Mouse (Mus musculus) liver, embryonic 14.5 days (tissue): ENCODE measurements at regions not wholly inside any gene's neighbourhood (a gene's known extent, or its start where the extent isn't known, plus 50 kb on each side); places are given as distances from the start of the nearest gene placed in this dataset.

Experiments
- ATAC-seq: fragments of 200-750 bp; cut with Nextera tagmentation; 2 replicates; pipeline ENCODE4 v1.8.0; 2017; ENCODE audit warnings: moderate number of reproducible peaks, mild to moderate bottlenecking, moderate library complexity; ENCODE audit not compliant: insufficient read depth
- DNase-seq, 3 experiments: peaks; one replicate each; pipeline ENCODE4 v3.0.0-alpha.2; 2012 to 2013; ENCODE audit warnings: low read depth in 3 of 3, low spot score in 3 of 3
- H3K27ac ChIP-seq: fragments of 300-500 bp; sonication (generic); 2 replicates; pipeline ENCODE4 v1.5.1; 2014; ENCODE audit warnings: moderate library complexity, mild to moderate bottlenecking, control low read depth, inconsistent platforms
- H3K27me3 ChIP-seq: fragments of 300-500 bp; sonication (generic); 2 replicates; pipeline ENCODE4 v1.6.1; 2014; ENCODE audit warnings: mild to moderate bottlenecking, low read length, moderate library complexity; ENCODE audit not compliant: control insufficient read depth, insufficient read depth
- H3K36me3 ChIP-seq: fragments of 300-500 bp; sonication (generic); replicated peaks from 2 replicates; pipeline ENCODE4 v1.6.1; 2014; ENCODE audit warnings: low read depth; ENCODE audit not compliant: control insufficient read depth, insufficient read depth
- H3K4me1 ChIP-seq, 2 experiments: fragments of 200-500 bp in 1 of 2; fragments of 300-500 bp in 1 of 2; sonication (generic) in 1 of 2; replicated peaks; 2 replicates each; pipeline ENCODE4 v1.6.1; 2012 to 2014; ENCODE audit warnings: antibody characterized with exemption in 1 of 2, inconsistent platforms in 1 of 2, low read length in 1 of 2; ENCODE audit not compliant: control insufficient read depth in 2 of 2, insufficient read depth in 2 of 2
- H3K4me2 ChIP-seq: fragments of 300-500 bp; sonication (generic); 2 replicates; pipeline ENCODE4 v1.6.1; 2014; ENCODE audit warnings: low read depth, mild to moderate bottlenecking, control low read depth, moderate library complexity
- H3K4me3 ChIP-seq, 2 experiments: fragments of 200-500 bp in 1 of 2; fragments of 300-500 bp in 1 of 2; sonication (generic) in 1 of 2; 2 replicates each; pipeline ENCODE4 v1.5.1; 2012 to 2014; ENCODE audit warnings: low read depth in 2 of 2, low read length in 2 of 2, mild to moderate bottlenecking in 2 of 2, control low read depth in 1 of 2, inconsistent platforms in 1 of 2, moderate library complexity in 1 of 2; ENCODE audit not compliant: insufficient read depth in 1 of 2
- H3K9ac ChIP-seq: fragments of 300-500 bp; sonication (generic); replicated peaks from 2 replicates; pipeline ENCODE4 v1.6.1; 2014; ENCODE audit warnings: mild to moderate bottlenecking, control low read depth, moderate library complexity
- H3K9me3 ChIP-seq: fragments of 300-500 bp; sonication (generic); 2 replicates; pipeline ENCODE4 v1.6.1; 2016; ENCODE audit warnings: low read length, mixed read lengths; ENCODE audit not compliant: control insufficient read depth
- CTCF ChIP-seq: IDR thresholded peaks from 2 replicates; pipeline ENCODE4 v1.5.1; 2016; ENCODE audit warnings: antibody characterized with exemption, low read depth, control low read depth
- EP300 ChIP-seq: IDR thresholded peaks from 2 replicates; pipeline ENCODE4 v1.6.1; 2016; ENCODE audit warnings: antibody characterized with exemption, low read depth
- WGBS: fragments of 180-500 bp; shearing (Covaris S2); extraction: QIAGEN DNeasy Blood & Tissue Kit; methylation state at CpG from one replicate; pipeline ENCODE4 v1.1.7; 2014; ENCODE audit not compliant: insufficient replicate concordance; 5-methylcytosine and 5-hydroxymethylcytosine counted together

- H3K4me2 ChIP-seq: no peak overlapping the region
- H3K27ac ChIP-seq: no peak overlapping the region
- no peaks in the 10 kb centered on the region for H3K27me3 ChIP-seq
- H3K9me3 ChIP-seq: no peaks in the 10 kb centered on the region
- no peak for ATAC-seq
- H3K36me3 ChIP-seq: no peaks in the 10 kb centered on the region
- no peaks in the 10 kb centered on the region for H3K4me1 ChIP-seq
- H3K9ac ChIP-seq: no peak overlapping the region
- TF ChIP-seq CTCF (no peak), EP300 (no peak)
- WGBS: 64% methylated on average over 6 of the region's 6 CpGs
- no peak for DNase-seq
- no peak overlapping the region for H3K4me3 ChIP-seq
These were observed 113.0 kb upstream of the Slc35f1 start for GRCm38 (mm10) chr10:52577383-52577782.

GRCm38 (mm10) chr10:52577795-52578194, 112.5 kb upstream of the Slc35f1 start:
- H3K27ac ChIP-seq: no peak overlapping the region
- no peak for DNase-seq
- no peak for ATAC-seq
- WGBS: 48% methylated on average over 3 of the region's 3 CpGs
- no peaks in the 10 kb centered on the region for H3K9me3 ChIP-seq
- no peaks in the 10 kb centered on the region for H3K4me1 ChIP-seq
- no peak overlapping the region for H3K9ac ChIP-seq
- H3K4me2 ChIP-seq: no peak overlapping the region
- H3K36me3 ChIP-seq: no peaks in the 10 kb centered on the region
- no peak overlapping the region for H3K4me3 ChIP-seq
- TF ChIP-seq EP300 (no peak), CTCF (no peak)
- H3K27me3 ChIP-seq: no peaks in the 10 kb centered on the region

GRCm38 (mm10) chr10:52578238-52578832, 112.0 kb upstream of the Slc35f1 start:
- Histone ChIP-seq H3K27ac (no peak overlapping the region), H3K4me2 (no peak overlapping the region), H3K27me3 (no peaks in the 10 kb centered on the region), H3K4me3 (no peak overlapping the region), H3K9me3 (no peaks in the 10 kb centered on the region), H3K36me3 (no peaks in the 10 kb centered on the region), H3K9ac (no peak overlapping the region), H3K4me1 (no peaks in the 10 kb centered on the region)
- ATAC-seq (no peak), DNase-seq (no peak)
- TF ChIP-seq CTCF: no peak
- TF ChIP-seq EP300: no peak
- 60% methylated on average over 3 of the region's 3 CpGs for WGBS

- no peaks in the 10 kb centered on the region for H3K4me1 ChIP-seq
- H3K9ac ChIP-seq: no peak overlapping the region
- no peak overlapping the region for H3K4me2 ChIP-seq
- 78% methylated on average over 12 of the region's 12 CpGs for WGBS
- no peaks in the 10 kb centered on the region for H3K27me3 ChIP-seq
- H3K4me3 ChIP-seq: no peak overlapping the region
- ATAC-seq: no peak
- no peak overlapping the region for H3K27ac ChIP-seq
- DNase-seq: no peak
- TF ChIP-seq CTCF (no peak), EP300 (no peak)
- no peaks in the 10 kb centered on the region for H3K9me3 ChIP-seq
- no peaks in the 10 kb centered on the region for H3K36me3 ChIP-seq
These were observed 96.6 kb upstream of the Slc35f1 start for GRCm38 (mm10) chr10:52593780-52594179.
